Mouse (Mus musculus) frontal cortex, adult 2 months (tissue): ENCODE results near the gene Iqcb1. TPM values are rescaled to one million over a fixed set of nuclear protein-coding genes. Genes with fewer than 3 reads are reported as not detected.

ENCODE experiments used
- DNase-seq, 2 experiments: peaks; one replicate each; pipeline ENCODE4 v3.0.0; 2022; ENCODE audit warnings: low spot score in 1 of 2; ENCODE audit errors: extremely low spot score in 1 of 2
- polyA plus RNA-seq: library from polyadenylated mRNA; depleted of rRNA; stranded (reverse); fragments of >200 nt; gene quantifications from 2 replicates; pipeline ENCODE4 v1.2.3, GENCODE M21; 2012

Gene Iqcb1
- polyA plus RNA-seq, 1 experiment, result 39.5 TPM

DNA sequence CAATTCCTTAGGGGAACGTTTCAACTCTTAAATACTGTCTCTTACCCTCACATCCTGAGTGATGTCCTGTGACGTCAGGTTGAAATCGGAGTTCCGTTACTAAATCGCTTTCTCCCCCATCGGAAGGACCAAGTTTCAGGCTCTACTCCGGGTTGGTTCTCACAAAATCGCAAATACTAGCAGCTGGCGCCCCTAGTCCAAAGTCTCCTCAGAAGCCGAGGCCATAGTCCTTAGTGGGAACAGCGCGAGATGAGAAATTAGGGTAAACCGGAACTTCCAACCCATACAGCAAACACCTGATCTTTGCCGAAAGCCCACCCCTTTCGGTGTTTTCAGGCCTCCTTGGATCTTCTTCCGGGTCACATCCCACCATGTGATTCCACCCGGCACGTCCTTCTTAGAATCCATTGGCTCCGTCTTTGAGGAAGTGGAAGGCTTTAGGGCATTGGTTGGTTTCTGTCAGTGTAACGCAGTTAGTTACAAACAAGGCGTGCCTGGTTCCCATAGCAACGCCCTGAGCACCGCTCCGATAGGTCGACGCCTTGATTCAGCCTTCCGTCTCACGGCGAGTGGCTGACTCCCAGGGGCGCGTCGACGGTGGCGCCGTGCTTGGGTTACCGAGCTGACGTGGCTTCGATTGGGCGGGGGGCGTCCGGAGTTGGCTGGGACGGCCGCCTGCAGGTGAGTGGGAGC, 46.5 kb downstream of the Iqcb1 start, which contains the start of the genes Eaf2 and Golgb1:
Eaf2 (minus strand) TSS at position 421 of the 693 bp plus-strand sequence.
Golgb1 (plus strand) TSS at position 558 of the 693 bp plus-strand sequence.
- peak; percentile 99 to 100 for DNase-seq

DNA sequence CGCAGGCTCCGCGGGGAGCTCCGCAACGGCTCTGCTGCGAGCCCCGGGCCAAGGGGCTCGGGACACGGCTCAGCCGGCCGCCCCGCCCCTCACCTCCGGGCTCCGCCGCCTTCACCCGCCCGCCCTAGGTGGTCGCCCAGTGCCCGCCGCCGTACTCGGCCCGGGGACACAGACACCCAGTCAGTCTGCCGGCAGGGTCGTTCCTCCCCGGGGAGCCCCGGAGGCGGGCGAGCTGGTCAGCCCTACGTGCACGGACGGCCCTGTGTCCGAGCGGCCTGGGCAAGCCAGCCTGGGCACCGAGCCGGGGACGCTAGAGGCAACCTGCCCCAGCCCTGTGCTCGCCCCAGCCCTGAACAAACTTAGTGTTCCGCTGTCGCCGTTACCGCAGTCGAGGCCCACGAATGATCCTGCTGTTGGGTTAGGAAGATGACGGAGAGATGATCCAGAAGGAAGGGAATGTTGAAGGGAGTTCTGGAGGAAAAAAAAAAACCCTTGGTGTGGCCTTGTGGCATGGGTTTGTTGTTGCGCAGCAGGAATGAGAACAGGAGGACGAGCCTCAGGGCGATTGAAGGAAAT, 47.2 kb downstream of the Iqcb1 start:
- peak; percentile 14 to 43 for DNase-seq

DNA sequence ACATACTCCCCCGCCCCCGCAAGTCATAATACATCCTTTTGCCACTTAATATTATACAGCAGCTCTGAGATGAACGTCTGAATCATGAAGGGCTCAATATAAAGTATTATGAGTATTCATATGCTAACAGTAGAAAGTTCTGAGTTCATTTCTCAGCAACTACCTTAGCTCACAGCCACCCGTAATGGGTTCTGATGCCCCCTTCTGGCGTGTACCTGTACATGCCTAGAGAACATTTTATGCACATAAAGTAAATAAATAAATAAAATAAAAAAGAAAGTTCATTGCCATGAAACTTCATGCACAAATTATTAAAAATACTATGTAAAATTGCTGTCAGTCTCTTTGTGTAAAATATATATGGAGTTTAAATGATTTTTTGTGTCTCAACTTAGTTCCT, 49.1 kb downstream of the Iqcb1 start:
- no peak for DNase-seq

DNA sequence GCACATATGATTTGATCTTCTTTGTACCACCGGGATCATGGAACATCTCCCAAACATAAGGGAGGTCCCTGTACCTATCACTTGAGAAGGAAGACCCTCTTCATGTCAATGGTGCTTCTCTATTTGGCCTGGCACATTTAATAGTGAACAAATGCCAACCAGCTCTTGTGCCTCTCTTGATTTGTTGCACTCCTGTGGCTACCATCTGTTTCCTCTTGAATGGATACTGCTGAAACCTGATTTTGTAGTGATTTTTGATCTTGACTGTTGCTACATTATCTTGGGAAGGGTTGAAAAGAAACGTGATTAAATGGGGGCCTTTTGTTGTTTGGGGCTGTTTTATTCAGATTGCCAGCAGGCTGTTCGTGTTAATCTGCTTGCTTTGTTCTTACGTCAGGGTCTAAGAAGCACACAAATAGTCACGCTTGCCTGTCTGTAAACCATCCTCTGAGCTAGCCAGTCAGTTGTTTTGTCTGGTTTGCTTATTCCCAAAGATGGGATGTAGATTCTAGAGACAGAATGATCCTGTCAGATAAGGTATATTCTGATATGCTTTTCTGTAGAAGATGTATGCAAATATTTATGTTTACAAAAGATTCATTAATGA, 54.7 kb downstream of the Iqcb1 start:
- DNase-seq, result no peak

DNA sequence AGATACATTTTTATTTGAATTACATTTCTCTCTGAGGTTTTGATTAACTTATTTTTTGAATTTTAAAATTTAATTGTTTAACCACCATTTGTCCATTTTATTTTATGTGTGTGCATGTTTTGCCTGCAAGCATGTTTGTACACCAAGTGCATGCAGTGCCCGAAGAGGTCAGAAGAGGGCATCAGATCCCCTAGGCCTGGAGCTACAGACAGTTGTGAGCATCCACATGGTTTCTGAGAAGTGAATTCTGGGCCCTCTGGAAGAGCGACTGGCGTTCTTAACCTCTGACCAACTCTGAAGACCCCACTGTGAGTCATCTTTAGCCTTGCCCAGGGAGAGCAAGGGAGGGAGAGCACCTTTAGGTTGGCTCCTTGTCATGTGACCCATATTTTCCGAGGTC, 56.7 kb downstream of the Iqcb1 start:
- no peak for DNase-seq

DNA sequence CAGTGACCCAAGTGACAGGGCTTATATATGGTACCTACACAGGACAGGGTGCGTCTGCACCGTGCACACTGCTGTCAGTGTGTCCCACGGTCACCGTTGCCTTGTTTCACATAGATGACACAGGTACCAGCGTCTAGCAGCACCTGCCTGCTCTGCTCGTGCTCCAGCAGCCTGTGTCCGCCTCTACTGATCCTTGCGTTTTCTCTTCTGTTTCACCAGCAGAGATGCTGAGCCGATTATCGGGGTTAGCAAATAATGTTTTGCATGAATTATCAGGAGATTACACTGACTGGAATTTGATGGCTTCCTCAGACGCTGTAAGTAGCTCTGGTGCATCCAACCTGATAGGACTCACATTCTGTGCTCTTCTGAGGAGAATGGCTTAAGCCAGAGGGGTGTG, 57.7 kb downstream of the Iqcb1 start:
- no peak for DNase-seq

DNA sequence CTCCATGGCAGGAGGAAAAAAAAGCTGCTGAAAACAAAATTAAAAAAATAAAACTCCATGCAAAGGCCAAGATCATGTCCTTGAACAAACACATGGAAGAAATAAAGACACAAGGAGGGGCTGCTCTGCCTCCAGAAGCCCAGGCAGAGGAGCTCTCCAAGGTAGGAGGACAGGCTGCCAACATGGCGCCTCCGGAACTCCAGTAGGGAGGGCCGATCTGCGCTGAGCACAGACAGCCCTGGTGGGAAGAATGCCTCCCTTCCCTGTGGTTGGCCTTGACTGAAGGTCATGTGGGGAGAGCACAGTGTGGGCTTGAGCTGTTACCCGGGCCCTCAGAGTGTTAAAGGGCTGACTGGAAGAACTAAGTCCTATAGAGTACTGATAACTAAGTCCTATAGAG, 59.4 kb downstream of the Iqcb1 start:
- no peak for DNase-seq

DNA sequence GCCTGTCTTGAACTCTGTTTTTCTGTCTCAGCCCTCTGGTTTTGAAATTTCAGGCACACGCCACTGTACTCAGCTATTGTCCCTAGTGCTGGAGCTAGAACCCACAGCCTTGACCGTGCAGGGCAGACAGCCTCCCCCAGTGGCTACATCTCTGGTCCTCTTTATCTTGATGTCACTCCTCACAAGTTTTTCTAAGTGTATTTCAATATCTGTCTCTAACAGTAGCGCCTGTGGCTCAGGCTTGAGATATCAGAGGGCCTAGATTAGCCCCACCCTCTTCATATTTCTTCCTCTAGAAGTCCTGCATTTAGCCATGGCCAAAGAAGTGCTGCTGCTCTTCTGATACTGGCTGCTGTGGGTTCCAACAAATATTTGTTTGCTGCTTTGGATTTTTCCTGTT, 62.4 kb downstream of the Iqcb1 start:
- no peak for DNase-seq

DNA sequence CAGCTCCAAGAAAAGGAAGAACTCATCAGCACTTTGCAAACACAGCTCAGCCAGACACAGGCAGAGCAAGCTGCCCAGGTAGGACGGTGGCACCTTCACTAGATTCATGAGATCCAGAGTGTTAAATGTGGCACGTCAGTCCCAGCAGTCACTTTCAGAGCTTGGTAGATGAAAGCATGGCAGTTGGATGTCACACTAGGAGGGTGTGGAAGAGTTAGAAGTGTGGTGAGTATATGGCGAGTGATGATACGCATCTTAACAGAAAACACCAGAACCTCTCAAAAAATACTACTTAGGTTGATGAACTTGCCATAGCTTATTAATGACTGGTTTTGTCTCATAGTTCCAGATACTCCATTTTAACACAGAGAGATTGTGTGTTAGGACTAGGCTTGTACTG, 63.2 kb downstream of the Iqcb1 start:
- no peak for DNase-seq

DNA sequence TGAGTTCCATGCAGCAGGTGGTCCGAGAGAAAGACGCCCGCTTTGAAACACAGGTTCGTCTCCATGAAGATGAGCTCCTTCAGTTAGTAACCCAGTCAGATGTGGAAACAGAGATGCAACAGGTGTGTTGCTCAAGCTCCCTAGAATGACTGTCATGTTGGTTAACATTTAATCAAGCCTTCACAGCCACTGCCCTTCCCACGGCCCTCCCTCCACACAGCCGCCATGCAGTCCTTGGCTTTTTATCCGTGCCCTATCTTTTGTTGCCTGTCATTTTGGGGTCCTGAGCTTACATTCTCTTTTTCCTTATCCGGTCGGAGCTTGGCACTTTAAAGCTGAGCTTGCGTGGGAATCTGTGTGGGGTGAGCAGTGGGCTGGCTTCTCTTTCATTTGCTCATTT, 65.1 kb downstream of the Iqcb1 start:
- DNase-seq, result no peak

DNA sequence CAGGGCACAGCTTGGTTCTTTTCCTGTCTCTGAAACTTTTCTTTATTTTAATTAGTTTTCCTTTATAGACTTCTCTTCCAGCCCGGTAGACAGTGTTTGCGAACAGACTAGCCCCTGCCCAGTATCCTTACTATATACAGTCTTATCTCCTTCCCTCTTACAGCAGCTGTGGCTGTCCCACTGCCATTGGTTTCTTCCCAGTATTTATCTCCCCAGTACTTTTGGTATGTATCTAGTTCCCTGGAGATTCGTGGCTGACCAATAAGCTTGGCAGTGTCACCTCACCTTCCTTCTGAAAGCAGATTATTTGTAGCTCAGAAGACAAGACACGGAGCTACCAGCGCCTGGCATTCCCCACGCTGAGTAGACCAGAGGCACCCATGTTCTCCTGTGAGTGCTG, 68.5 kb downstream of the Iqcb1 start:
- no peak for DNase-seq

DNA sequence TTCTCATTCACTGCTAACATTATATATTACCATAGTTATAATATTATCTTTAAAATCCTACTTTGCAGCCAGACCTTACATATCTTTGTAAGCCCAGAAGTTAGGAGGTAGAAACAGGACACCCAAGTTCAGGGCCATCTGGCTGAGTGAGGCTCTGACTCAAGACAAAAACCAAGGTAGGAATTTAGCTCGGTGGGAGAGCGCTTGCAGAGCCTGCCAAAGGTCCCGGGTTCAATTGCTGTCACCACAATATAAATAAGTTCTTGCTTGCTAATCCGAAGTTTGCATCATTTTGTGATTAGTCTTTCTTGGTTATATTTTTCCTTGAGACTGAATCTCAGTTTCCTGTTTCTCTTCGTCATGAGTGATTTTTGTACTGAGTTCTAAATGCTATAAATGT, 75.0 kb downstream of the Iqcb1 start:
- no peak for DNase-seq

DNA sequence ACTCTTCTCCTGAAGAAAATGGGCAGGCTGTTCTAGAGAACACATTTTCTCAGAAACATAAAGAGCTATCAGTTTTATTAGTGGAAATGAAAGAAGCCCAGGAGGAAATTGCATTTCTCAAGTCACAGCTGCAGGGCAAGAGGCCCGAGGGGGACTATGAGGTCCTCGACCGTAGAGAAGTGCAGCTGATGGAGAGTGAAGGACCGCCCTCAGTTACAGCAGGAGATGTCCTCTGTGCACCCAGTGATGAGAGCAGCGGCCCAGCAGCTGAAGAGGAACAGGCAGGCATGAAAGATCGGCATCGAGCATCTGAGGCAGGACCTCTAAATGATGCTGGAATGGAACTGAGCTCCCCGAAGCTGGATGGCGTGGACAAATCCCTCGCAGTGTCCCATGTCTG, 83.7 kb downstream of the Iqcb1 start:
- DNase-seq, result no peak

DNA sequence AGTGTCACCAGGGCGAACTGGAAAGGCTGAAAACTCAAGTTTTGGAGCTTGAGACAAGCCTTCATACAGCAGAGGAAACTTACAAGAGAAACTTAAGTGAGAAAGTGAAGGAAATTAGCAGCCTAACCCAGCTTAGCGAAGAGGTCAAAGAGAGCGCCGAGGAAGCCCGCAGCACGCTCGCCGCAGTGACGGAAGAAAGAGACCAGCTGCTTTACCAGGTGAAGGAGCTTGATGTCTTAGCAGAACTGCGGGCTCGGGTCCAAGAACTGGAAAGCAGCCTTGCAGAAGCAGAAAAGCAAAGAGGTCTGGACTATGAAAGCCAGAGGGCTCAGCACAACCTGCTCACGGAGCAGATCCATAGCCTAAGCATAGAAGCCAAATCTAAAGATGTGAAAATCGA, 84.1 kb downstream of the Iqcb1 start:
- no peak for DNase-seq

DNA sequence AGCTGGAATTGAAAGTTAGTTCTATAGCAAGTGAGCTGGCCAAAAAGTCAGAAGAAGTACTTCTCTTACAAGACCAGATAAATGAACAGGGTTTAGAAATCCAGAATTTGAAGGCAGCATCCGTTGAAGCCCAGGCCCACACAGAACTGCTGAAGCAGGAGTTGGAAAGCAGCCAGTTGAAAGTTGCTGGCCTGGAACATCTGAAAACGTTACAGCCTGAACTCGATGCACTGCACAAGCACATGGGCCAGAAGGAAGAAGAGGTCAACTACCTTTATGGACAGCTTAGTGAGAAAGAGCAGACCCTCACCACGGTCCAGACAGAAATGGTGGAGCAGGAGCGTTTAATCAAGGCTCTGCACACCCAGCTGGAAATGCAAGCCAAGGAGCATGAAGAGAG, 86.0 kb downstream of the Iqcb1 start:
- no peak for DNase-seq

DNA sequence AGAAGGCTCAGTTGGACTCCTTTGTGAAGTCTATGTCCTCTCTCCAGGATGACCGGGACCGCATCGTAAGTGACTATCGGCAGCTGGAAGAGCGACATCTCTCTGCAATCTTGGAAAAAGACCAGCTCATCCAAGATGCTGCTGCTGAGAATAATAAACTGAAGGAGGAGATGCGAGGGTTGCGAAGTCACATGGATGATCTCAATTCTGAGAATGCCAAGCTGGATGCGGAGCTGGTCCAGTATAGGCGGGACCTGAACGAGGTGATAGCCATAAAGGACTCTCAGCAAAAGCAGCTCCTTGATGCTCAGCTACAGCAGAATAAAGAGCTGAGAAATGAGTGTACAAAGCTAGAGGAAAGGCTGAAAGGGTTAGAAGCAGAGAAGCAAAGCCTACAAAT, 90.3 kb downstream of the Iqcb1 start:
- DNase-seq, result peak in 1 of 2 experiments; percentile 42

DNA sequence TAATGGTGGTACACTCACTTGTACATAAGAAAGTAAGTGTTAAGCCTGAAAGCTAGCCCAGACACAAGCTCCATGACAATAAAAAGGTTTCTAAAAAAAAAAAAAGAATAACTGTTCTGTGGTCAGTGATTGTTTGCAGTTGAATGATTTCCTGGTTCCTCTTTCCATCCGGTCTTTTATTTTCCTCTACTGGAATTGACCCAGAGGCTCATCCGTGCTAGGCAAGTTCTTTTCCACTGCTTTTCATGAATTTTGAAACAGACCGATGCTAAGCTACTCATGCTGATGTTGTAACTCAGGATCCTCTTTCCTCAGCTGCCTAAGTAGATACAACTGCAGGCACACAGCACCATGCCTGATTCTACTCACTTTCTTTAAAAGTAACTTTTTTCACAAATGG, 92.2 kb downstream of the Iqcb1 start:
- no peak for DNase-seq

DNA sequence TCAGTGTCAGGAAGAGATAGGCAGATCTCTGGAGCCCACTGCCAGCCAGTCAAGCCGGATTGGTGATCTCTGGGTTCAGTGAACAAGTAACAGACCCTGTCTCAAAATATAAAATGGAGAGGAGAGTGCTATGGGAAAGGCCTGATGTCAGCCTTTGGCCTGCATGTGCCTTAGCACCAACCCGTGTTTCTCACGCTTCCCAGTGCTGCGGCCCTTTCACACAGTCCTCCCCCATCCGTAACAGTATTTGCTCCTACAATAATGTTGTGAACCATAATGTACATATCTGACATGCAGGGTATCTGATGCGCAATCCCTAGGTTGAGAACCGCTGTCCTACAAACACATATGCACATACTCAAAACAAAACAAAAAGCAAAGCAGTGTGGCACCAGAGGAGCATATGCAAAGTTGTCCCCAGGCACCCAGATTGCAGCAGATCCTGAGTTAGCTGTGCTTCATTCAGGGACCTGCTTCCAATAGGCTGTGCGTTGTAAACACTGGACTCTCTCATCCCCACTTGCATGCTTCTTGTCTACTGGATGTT, 93.0 kb downstream of the Iqcb1 start:
- DNase-seq, result no peak

DNA sequence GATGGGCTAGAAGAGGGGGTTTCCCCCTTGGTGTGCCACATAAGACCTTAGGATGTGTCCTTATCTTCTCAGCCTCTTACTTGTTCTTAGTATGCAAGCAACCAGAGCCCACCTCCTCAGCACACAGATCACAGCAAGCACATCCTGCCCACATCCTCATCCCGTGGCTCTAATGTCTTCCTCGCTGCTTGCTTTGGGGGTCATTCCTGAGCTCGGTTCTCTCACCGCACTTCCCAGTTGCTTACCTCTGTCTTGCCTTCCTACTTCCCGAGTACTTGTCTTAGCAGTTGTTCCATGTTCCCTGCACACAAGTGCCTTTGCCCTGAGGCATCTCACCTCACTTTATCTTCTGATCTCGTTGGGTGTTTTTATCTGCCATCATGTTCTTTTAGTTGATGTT, 93.8 kb downstream of the Iqcb1 start:
- no peak for DNase-seq
